Mouse (Mus musculus) liver, adult 2 months (tissue): Measurements from ENCODE around the gene Uchl4.

Source experiments
- CTCF ChIP-seq: fragments of 200-500 bp; IDR thresholded peaks from 2 replicates; pipeline ENCODE4 v1.5.1; 2011; ENCODE audit warnings: low read depth, low read length, control low read depth
- POLR2A ChIP-seq: fragments of 200-500 bp; IDR thresholded peaks from 2 replicates; pipeline ENCODE4 v1.6.1; 2011; ENCODE audit warnings: low read length, control low read depth; ENCODE audit not compliant: insufficient read depth; ENCODE audit errors: extremely low read depth

DNA sequence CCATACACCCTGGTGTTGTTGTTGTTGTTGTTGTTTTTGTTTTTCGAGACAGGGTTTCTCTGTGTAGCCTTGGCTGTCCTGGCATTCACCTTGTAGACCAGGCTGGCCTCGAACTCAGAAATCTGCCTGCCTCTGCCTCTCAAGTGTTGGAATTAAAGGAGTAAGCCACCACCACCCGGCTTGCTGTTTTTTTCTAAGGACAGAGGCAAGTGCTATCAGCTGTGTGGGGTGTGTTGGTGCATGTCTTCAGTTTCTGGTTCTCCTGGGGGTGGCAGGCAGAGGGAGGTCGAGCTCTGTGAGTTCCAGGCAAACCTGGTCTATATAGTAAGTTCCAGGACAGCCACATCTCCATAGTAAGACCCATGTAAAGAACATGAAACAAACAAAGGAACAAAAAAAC, 39.3 kb downstream of the Uchl4 start:
- TF ChIP-seq CTCF (no peak), POLR2A (no peak)
